Mouse (Mus musculus) heart, postnatal 0 days (tissue): ENCODE data around the gene Tmem164.

ENCODE experiments used
- CTCF ChIP-seq: IDR thresholded peaks from 2 replicates; pipeline ENCODE4 v1.5.1; 2016; ENCODE audit warnings: antibody characterized with exemption, control low read depth, low read depth
- EP300 ChIP-seq: IDR thresholded peaks from 2 replicates; pipeline ENCODE4 v1.6.1; 2016; ENCODE audit warnings: antibody characterized with exemption, low read depth

DNA sequence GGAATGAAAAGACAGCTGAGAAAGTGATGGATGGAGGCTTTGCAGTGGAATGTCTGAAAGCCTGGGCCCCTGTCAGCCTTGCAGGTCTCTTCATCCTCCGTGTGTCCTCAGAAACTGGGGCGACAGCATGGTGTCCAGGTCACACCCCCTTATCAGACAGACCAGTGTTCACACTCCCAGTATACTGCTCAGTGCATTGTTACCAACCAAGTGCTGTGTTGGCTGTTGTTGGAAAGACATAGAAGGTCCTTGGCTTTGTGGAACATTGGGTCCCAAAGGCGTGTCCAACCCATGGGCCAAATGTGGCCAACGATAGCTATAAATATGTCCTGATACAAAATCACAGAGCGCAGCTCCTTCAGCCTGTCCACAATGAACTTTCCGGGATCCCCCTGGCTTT is 149.4 kb downstream of the Tmem164 start:
- TF ChIP-seq CTCF: no peak
- TF ChIP-seq EP300: no peak
